Mouse (Mus musculus) small intestine, adult 2 months (tissue): ENCODE results near the gene Arid3b. TPM values are rescaled to one million over a fixed set of nuclear protein-coding genes. Genes with fewer than 3 reads are reported as not detected.

ENCODE experiments used
- H3K27ac ChIP-seq: fragments of 200-500 bp; 2 replicates; pipeline ENCODE4 v1.5.1; 2012; ENCODE audit warnings: low read depth, low read length, control low read depth, inconsistent platforms; ENCODE audit not compliant: insufficient read depth
- H3K27me3 ChIP-seq: fragments of 200-500 bp; 2 replicates; pipeline ENCODE4 v1.6.1; 2012; ENCODE audit warnings: mild to moderate bottlenecking, moderate library complexity, low read length, inconsistent platforms; ENCODE audit not compliant: control insufficient read depth, insufficient read depth
- H3K36me3 ChIP-seq: fragments of 200-500 bp; 2 replicates; pipeline ENCODE4 v1.6.1; 2012; ENCODE audit warnings: mild to moderate bottlenecking, low read length, control low read depth, inconsistent platforms; ENCODE audit not compliant: control insufficient read depth, insufficient read depth
- H3K4me1 ChIP-seq: fragments of 200-500 bp; 2 replicates; pipeline ENCODE4 v1.6.1; 2012; ENCODE audit warnings: low read length, inconsistent platforms, mixed read lengths; ENCODE audit not compliant: control insufficient read depth, insufficient read depth, insufficient read length
- H3K4me3 ChIP-seq: fragments of 200-500 bp; 2 replicates; pipeline ENCODE4 v1.5.1; 2012; ENCODE audit warnings: low read depth, mild to moderate bottlenecking, control low read depth, inconsistent platforms, low read length, moderate library complexity
- CTCF ChIP-seq: fragments of 200-500 bp; IDR thresholded peaks from 2 replicates; pipeline ENCODE4 v1.5.1; 2012; ENCODE audit warnings: low read depth, mild to moderate bottlenecking, control low read depth, inconsistent platforms, low read length, moderate library complexity, mixed read lengths; ENCODE audit not compliant: insufficient replicate concordance, insufficient read length; ENCODE audit errors: extremely low read depth
- POLR2A ChIP-seq: fragments of 200-500 bp; IDR thresholded peaks from 2 replicates; pipeline ENCODE4 v1.6.1; 2012; ENCODE audit warnings: low read depth, mild to moderate bottlenecking, control low read depth, inconsistent platforms, low read length, moderate library complexity
- WGBS: fragments of 180-500 bp; shearing (Covaris S2); methylation state at CpG from one replicate; pipeline ENCODE4 v1.1.7; 2018; 5-methylcytosine and 5-hydroxymethylcytosine counted together
- polyA plus RNA-seq: library from polyadenylated mRNA; depleted of rRNA; stranded (reverse); fragments of >200 nt; gene quantifications from 2 replicates; pipeline ENCODE4 v1.2.3, GENCODE M21; 2012

Arid3b gene
- polyA plus RNA-seq, 1 experiment: 13.6 TPM

GRCm38 (mm10) chr9:57839032-57839431 lies 2.4 kb upstream of the Arid3b start:
- Histone ChIP-seq H3K27ac (no peak overlapping the region), H3K36me3 (no peaks in the 10 kb centered on the region), H3K27me3 (no peaks in the 10 kb centered on the region), H3K4me3 (no peak overlapping the region), H3K4me1 (peaks cover 5% of the 10 kb centered on the region; the same call in 1 of the 2 replicates)
- WGBS: 40% methylated on average over 2 of the region's 2 CpGs
- no peak for TF ChIP-seq CTCF
- no peak for TF ChIP-seq POLR2A

- 4% methylated on average over 22 of the region's 22 CpGs for WGBS
- TF ChIP-seq POLR2A: no peak
- H3K27ac ChIP-seq: no peak overlapping the region; the same call in 1 of the 2 replicates
- no peaks in the 10 kb centered on the region for H3K27me3 ChIP-seq
- peaks cover 5% of the 10 kb centered on the region for H3K36me3 ChIP-seq
- H3K4me3 ChIP-seq: peak overlapping the region; percentile 99
- peaks cover 14% of the 10 kb centered on the region for H3K4me1 ChIP-seq
Measured at GRCm38 (mm10) chr9:57835841-57836514, 615 bp downstream of the Arid3b start.

- H3K4me3 ChIP-seq: no peak overlapping the region
- 75% methylated on average over 11 of the region's 11 CpGs for WGBS
- H3K27ac ChIP-seq: no peak overlapping the region
- peaks cover 14% of the 10 kb centered on the region for H3K4me1 ChIP-seq
- TF ChIP-seq CTCF (no peak), POLR2A (no peak)
- no peaks in the 10 kb centered on the region for H3K27me3 ChIP-seq
- H3K36me3 ChIP-seq: peaks cover 5% of the 10 kb centered on the region
Measured at GRCm38 (mm10) chr9:57834629-57835417, 1.8 kb downstream of the Arid3b start.

- Histone ChIP-seq H3K27ac (no peak overlapping the region), H3K36me3 (peaks cover 5% of the 10 kb centered on the region), H3K4me1 (peaks cover 14% of the 10 kb centered on the region), H3K4me3 (peak overlapping the region; percentile 4; the same call in 1 of the 2 replicates), H3K27me3 (no peaks in the 10 kb centered on the region)
- TF ChIP-seq POLR2A (no peak), CTCF (no peak)
- 88% methylated on average over 9 of the region's 9 CpGs for WGBS
Measured at GRCm38 (mm10) chr9:57833762-57834471, 2.7 kb downstream of the Arid3b start.

GRCm38 (mm10) chr9:57831267-57832082 lies 5.1 kb downstream of the Arid3b start:
- H3K4me3 ChIP-seq: peak overlapping the region; percentile 15
- peaks cover 5% of the 10 kb centered on the region for H3K36me3 ChIP-seq
- 3% methylated on average over 24 of the region's 24 CpGs for WGBS
- TF ChIP-seq CTCF (no peak), POLR2A (no peak)
- 0 out of 2 replicates have a peak overlapping the region, but pooled peaks have one; percentile 2 for H3K27ac ChIP-seq
- H3K4me1 ChIP-seq: peaks cover 9% of the 10 kb centered on the region
- no peaks in the 10 kb centered on the region for H3K27me3 ChIP-seq

- TF ChIP-seq CTCF (no peak), POLR2A (no peak)
- H3K27me3 ChIP-seq: no peaks in the 10 kb centered on the region
- 92% methylated on average over 6 of the region's 6 CpGs for WGBS
- peaks cover 12% of the 10 kb centered on the region for H3K36me3 ChIP-seq
- peaks cover 9% of the 10 kb centered on the region for H3K4me1 ChIP-seq
- H3K4me3 ChIP-seq: no peak overlapping the region
- no peak overlapping the region for H3K27ac ChIP-seq
Measured at GRCm38 (mm10) chr9:57829812-57830557, 6.6 kb downstream of the Arid3b start.
